Mouse (Mus musculus) CH12.LX (cell line): ENCODE measurements at regions not wholly inside any gene's neighbourhood (a gene's known extent, or its start where the extent isn't known, plus 50 kb on each side); places are given as distances from the start of the nearest gene placed in this dataset.

Experiments used
- DNase-seq: peaks from one replicate; pipeline ENCODE4 v3.0.0-alpha.2; 2013; ENCODE audit errors: extremely low read depth
- H3K27ac ChIP-seq: 2 replicates; pipeline ENCODE4 v1.5.1; 2012; ENCODE audit warnings: low read depth, mild to moderate bottlenecking, control low read depth, moderate library complexity; ENCODE audit not compliant: insufficient read depth
- H3K27me3 ChIP-seq: replicated peaks from 2 replicates; pipeline ENCODE3; 2012; ENCODE audit warnings: inconsistent platforms
- H3K36me3 ChIP-seq, 2 experiments: replicated peaks in 1 of 2; 2 replicates each; pipeline versions ENCODE3 to v1.6.1; 2012; ENCODE audit warnings: inconsistent platforms in 1 of 2, low read length in 1 of 2, mild to moderate bottlenecking in 1 of 2, mixed read lengths in 1 of 2, moderate library complexity in 1 of 2; ENCODE audit not compliant: control insufficient read depth in 1 of 2, insufficient read depth in 1 of 2
- H3K4me1 ChIP-seq, 2 experiments: 2 replicates each; pipeline ENCODE4 v1.6.1; 2012; ENCODE audit warnings: inconsistent platforms in 1 of 2, moderate library complexity in 1 of 2; ENCODE audit not compliant: insufficient read depth in 2 of 2, control insufficient read depth in 1 of 2
- H3K4me2 ChIP-seq: 2 replicates; pipeline ENCODE4 v1.6.1; 2012; ENCODE audit warnings: low read depth, mild to moderate bottlenecking, control low read depth; ENCODE audit not compliant: poor library complexity, insufficient read depth, severe bottlenecking
- H3K4me3 ChIP-seq, 3 experiments: fragments of 150-350 bp in 1 of 3; sonication (generic) in 1 of 3; replicated peaks in 1 of 3; 2 replicates each; pipeline versions ENCODE3 to v1.5.1; 2011 to 2012; ENCODE audit warnings: low read depth in 2 of 3, low read length in 2 of 3, mild to moderate bottlenecking in 2 of 3, moderate library complexity in 2 of 3, control low read depth in 1 of 3, improper control_type of control experiment in 1 of 3, inconsistent platforms in 1 of 3, mixed read lengths in 1 of 3; ENCODE audit not compliant: poor library complexity in 1 of 3
- H3K79me2 ChIP-seq: replicated peaks from 2 replicates; pipeline ENCODE4 v1.6.1; 2012; ENCODE audit warnings: mild to moderate bottlenecking, moderate library complexity; ENCODE audit not compliant: control insufficient read depth, poor library complexity, insufficient read depth, severe bottlenecking; ENCODE audit errors: extremely low read depth
- H3K9ac ChIP-seq: 2 replicates; pipeline ENCODE4 v1.6.1; 2012; ENCODE audit warnings: low read depth, mild to moderate bottlenecking, control low read depth, moderate library complexity; ENCODE audit not compliant: insufficient read depth
- H3K9me3 ChIP-seq: replicated peaks from 2 replicates; pipeline ENCODE3; 2012; ENCODE audit warnings: low read length, inconsistent platforms, mixed read lengths
- BHLHE40 ChIP-seq: IDR thresholded peaks from 2 replicates; pipeline ENCODE4 v1.6.1; 2011; ENCODE audit warnings: mild to moderate bottlenecking, low read depth, low read length, improper control_type of control experiment
- CHD1 ChIP-seq: IDR thresholded peaks from 2 replicates; pipeline ENCODE4 v1.6.1; 2012; ENCODE audit warnings: low read depth, low read length, improper control_type of control experiment, inconsistent platforms
- E2F4 ChIP-seq: IDR thresholded peaks from 2 replicates; pipeline ENCODE4 v1.6.1; 2011; ENCODE audit warnings: low read depth, low read length, improper control_type of control experiment; ENCODE audit not compliant: insufficient replicate concordance
- ELF1 ChIP-seq: IDR thresholded peaks from 2 replicates; pipeline ENCODE4 v1.6.1; 2014; ENCODE audit warnings: low read depth, mild to moderate bottlenecking, inconsistent platforms, low read length, improper control_type of control experiment
- EP300 ChIP-seq: IDR thresholded peaks from 2 replicates; pipeline ENCODE4 v1.6.1; 2011; ENCODE audit warnings: low read length, improper control_type of control experiment
- IRF4 ChIP-seq: IDR thresholded peaks from 2 replicates; pipeline ENCODE4 v1.6.1; 2014; ENCODE audit warnings: low read depth, mild to moderate bottlenecking, inconsistent platforms, low read length, improper control_type of control experiment
- JUN ChIP-seq: IDR thresholded peaks from 2 replicates; pipeline ENCODE4 v1.6.1; 2011; ENCODE audit warnings: low read depth, mild to moderate bottlenecking, low read length, improper control_type of control experiment, moderate library complexity; ENCODE audit not compliant: insufficient read depth
- JUND ChIP-seq: conservative IDR thresholded peaks from 2 replicates; pipeline ENCODE4 v1.6.1; 2011; ENCODE audit warnings: low read depth, low read length, improper control_type of control experiment
- KAT2A ChIP-seq: IDR thresholded peaks from 2 replicates; pipeline ENCODE4 v1.6.1; 2012; ENCODE audit warnings: low read length, improper control_type of control experiment, inconsistent platforms; ENCODE audit not compliant: insufficient replicate concordance
- MAFK ChIP-seq: IDR thresholded peaks from 2 replicates; pipeline ENCODE4 v1.6.1; 2011; ENCODE audit warnings: low read length, improper control_type of control experiment; ENCODE audit not compliant: insufficient replicate concordance
- MAX ChIP-seq: IDR thresholded peaks from 2 replicates; pipeline ENCODE4 v1.6.1; 2011; ENCODE audit warnings: low read length, improper control_type of control experiment
- MAZ ChIP-seq: IDR thresholded peaks from 2 replicates; pipeline ENCODE4 v1.6.1; 2012; ENCODE audit warnings: low read depth, mild to moderate bottlenecking, inconsistent platforms, low read length, improper control_type of control experiment, moderate library complexity
- NRF1 ChIP-seq: IDR thresholded peaks from 2 replicates; pipeline ENCODE4 v1.6.1; 2014; ENCODE audit warnings: low read depth, mild to moderate bottlenecking, inconsistent platforms, low read length, improper control_type of control experiment, moderate library complexity
- PAX5 ChIP-seq: IDR thresholded peaks from 2 replicates; pipeline ENCODE4 v1.6.1; 2012; ENCODE audit warnings: low read length, inconsistent platforms, mixed read lengths
- RAD21 ChIP-seq: IDR thresholded peaks from 2 replicates; pipeline ENCODE4 v1.6.1; 2011; ENCODE audit warnings: low read depth, mild to moderate bottlenecking, low read length, improper control_type of control experiment, moderate library complexity
- SMC3 ChIP-seq: IDR thresholded peaks from 2 replicates; pipeline ENCODE4 v1.6.1; 2011; ENCODE audit warnings: low read depth, low read length, improper control_type of control experiment
- TBP ChIP-seq: conservative IDR thresholded peaks from 2 replicates; pipeline ENCODE4 v1.6.1; 2011; ENCODE audit warnings: low read depth, low read length, improper control_type of control experiment
- USF1 ChIP-seq: IDR thresholded peaks from 2 replicates; pipeline ENCODE4 v1.6.1; 2014; ENCODE audit warnings: low read depth, mild to moderate bottlenecking, inconsistent platforms, low read length, improper control_type of control experiment
- USF2 ChIP-seq: conservative IDR thresholded peaks from 2 replicates; pipeline ENCODE4 v1.6.1; 2011; ENCODE audit warnings: low read depth, low read length, improper control_type of control experiment
- ZC3H11A ChIP-seq: IDR thresholded peaks from 2 replicates; pipeline ENCODE4 v1.6.1; 2012; ENCODE audit warnings: low read depth, mild to moderate bottlenecking, inconsistent platforms, low read length, improper control_type of control experiment
- ZNF384 ChIP-seq: IDR thresholded peaks from 2 replicates; pipeline ENCODE4 v1.6.1; 2012; ENCODE audit warnings: low read depth, low read length, improper control_type of control experiment, inconsistent platforms
- dilution Hi-C: fragments of 300-500 bp; cut with MboI; formaldehyde crosslinking; loops from 2 replicates; pipeline ENCODE4 v1.14.3; 2020; ENCODE audit warnings: low sequenced_read_pairs; ENCODE audit not compliant: extremely low pct_unique_long_range_greater_than_20kb, extremely low pct_ligation_motif_present
- in situ Hi-C: fragments of 300-500 bp; cut with MboI; formaldehyde crosslinking; loops from 3 replicates; pipeline ENCODE4 v1.14.3; 2019; ENCODE audit warnings: low sequenced_read_pairs, low pct_ligation_motif_present, low pct_unique_long_range_greater_than_20kb, mixed read lengths

- no peak overlapping the region for H3K4me3 ChIP-seq
- in situ Hi-C loops (no loop called here), dilution Hi-C loops (no loop called here)
Observed at GRCm38 (mm10) chr14:114839340-114839903, 252.6 kb upstream of the Gpc5 start.

DNA sequence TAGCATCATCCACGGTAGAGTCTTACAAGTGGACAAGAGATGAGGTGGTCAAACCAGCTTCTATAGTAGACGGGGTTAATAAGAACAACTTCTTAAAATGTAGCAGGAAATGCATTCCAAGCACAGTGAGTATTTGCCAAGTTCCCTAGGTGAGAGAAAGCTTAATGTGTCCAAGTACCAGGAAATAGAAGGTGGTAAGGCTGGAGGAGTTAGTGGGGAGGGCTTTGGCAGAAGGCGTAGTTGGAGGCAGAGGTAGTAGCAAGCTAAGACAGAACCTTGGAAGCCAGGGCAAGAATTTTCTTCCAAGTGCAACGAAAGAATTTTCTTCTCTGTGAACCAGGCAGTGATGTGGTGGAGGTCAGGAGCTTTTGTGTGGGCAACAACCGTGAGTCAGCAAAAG is 251.2 kb upstream of the Gpc5 start:
- Histone ChIP-seq H3K9me3 (peaks cover 2% of the 10 kb centered on the region), H3K36me3 (no peaks in the 10 kb centered on the region), H3K9ac (no peak overlapping the region), H3K4me1 (no peaks in the 10 kb centered on the region), H3K27me3 (no peaks in the 10 kb centered on the region), H3K79me2 (no peaks in the 10 kb centered on the region), H3K4me2 (no peak overlapping the region), H3K27ac (no peak overlapping the region), H3K4me3 (no peak overlapping the region)
- no peak for TF ChIP-seq JUN
- TF ChIP-seq SMC3 = no peak
- no peak for TF ChIP-seq MAFK
- TF ChIP-seq E2F4 = no peak
- TF ChIP-seq MAZ = no peak
- no peak for TF ChIP-seq BHLHE40
- TF ChIP-seq USF2 = no peak
- no peak for TF ChIP-seq NRF1
- TF ChIP-seq TBP = no peak
- no peak for TF ChIP-seq EP300
- TF ChIP-seq PAX5 = no peak
- TF ChIP-seq MAX = no peak
- in situ Hi-C loops (no loop called here), dilution Hi-C loops (no loop called here)
- no peak for DNase-seq

More at GRCm38 (mm10) chr14:114839340-114839903, 252.6 kb upstream of the Gpc5 start:
- Histone ChIP-seq H3K4me1 (no peaks in the 10 kb centered on the region), H3K79me2 (no peaks in the 10 kb centered on the region), H3K27me3 (no peaks in the 10 kb centered on the region), H3K9me3 (peaks cover 2% of the 10 kb centered on the region), H3K9ac (no peak overlapping the region), H3K27ac (no peak overlapping the region), H3K4me2 (no peak overlapping the region), H3K36me3 (no peaks in the 10 kb centered on the region)
- TF ChIP-seq BHLHE40 = no peak
- DNase-seq = no peak

DNA sequence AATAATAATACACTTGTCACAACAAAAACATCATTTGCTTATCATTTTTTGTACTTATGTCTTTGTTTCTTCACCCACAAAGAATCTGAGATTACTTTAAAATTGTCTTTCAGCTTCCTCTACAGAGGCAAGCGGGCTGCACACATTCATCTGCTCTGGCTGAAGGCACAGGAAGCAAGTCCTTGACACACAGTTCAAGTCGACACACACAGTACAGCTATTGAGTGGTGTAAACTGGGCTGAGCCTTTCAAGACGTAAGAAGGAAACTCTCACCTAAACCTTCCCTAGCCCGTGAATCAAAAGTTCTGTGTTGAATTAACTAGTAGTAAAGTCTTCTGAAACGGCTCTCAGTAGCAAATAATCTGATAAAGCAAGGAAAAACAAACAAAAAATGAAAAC is 250.5 kb upstream of the Gpc5 start:
- no peak overlapping the region for H3K4me3 ChIP-seq
- H3K27me3 ChIP-seq = no peaks in the 10 kb centered on the region
- in situ Hi-C loops = no loop called here
- H3K27ac ChIP-seq = no peak overlapping the region
- H3K4me1 ChIP-seq = no peaks in the 10 kb centered on the region
- no peak overlapping the region for H3K4me2 ChIP-seq
- no peaks in the 10 kb centered on the region for H3K36me3 ChIP-seq
- H3K9ac ChIP-seq = no peak overlapping the region
- no peaks in the 10 kb centered on the region for H3K79me2 ChIP-seq
- H3K9me3 ChIP-seq = peaks cover 4% of the 10 kb centered on the region
- no peak for TF ChIP-seq IRF4
- TF ChIP-seq KAT2A = no peak
- no peak for TF ChIP-seq EP300
- TF ChIP-seq ELF1 = no peak
- no peak for TF ChIP-seq RAD21
- no peak for TF ChIP-seq ZC3H11A
- TF ChIP-seq JUND = no peak
- TF ChIP-seq PAX5 = no peak
- no peak for TF ChIP-seq USF1
- no peak for TF ChIP-seq NRF1
- TF ChIP-seq E2F4 = no peak
- TF ChIP-seq ZNF384 = no peak
- no peak for TF ChIP-seq CHD1
- dilution Hi-C loops = no loop called here
- DNase-seq = no peak
